Mouse (Mus musculus) gastrocnemius, postnatal 36 days (tissue): ENCODE data around the gene Pum3. TPM values are rescaled to one million over a fixed set of nuclear protein-coding genes. Genes with fewer than 3 reads are reported as not detected.
"Not testable (repeated sequence)": the region's sequence is repeated elsewhere in the genome, so short reads cannot be mapped to it uniquely, and the experiment has no call there.

ENCODE experiments used
- DNase-seq, 2 experiments: peaks; one replicate each; pipeline ENCODE4 v3.0.0; 2022
- intact Hi-C: fragments of 180-260 bp; cut with DNase I; formaldehyde crosslinking; loops from one replicate; pipeline ENCODE4 v1.15.1; 2025
- total RNA-seq, 2 experiments: library from RNA; stranded (reverse); gene quantifications; 2 replicates each; pipeline ENCODE4 v1.2.3; 2021

Pum3 gene
- total RNA-seq, 2 experiments from 2014 or later, result 22.9 to 26.1 TPM

- DNase-seq, result no peak
- intact Hi-C loops, result no loop called here
These were observed 33.7 kb downstream of the Pum3 start for GRCm38 (mm10) chr19:27395936-27396335.

- intact Hi-C loops, result no loop called here
These were observed 34.1 kb downstream of the Pum3 start for GRCm38 (mm10) chr19:27395481-27395880.

GRCm38 (mm10) chr19:27394341-27394990 is 35.2 kb downstream of the Pum3 start:
- intact Hi-C loops, result no loop called here
- DNase-seq, result no peak

More at GRCm38 (mm10) chr19:27395481-27395880, 34.1 kb downstream of the Pum3 start:
- no peak for DNase-seq

GRCm38 (mm10) chr19:27392431-27392830 is 37.2 kb downstream of the Pum3 start:
- DNase-seq, result no peak
- intact Hi-C loops, result no loop called here

GRCm38 (mm10) chr19:27391344-27391743 is 38.3 kb downstream of the Pum3 start:
- intact Hi-C loops, result no loop called here
- no peak for DNase-seq

GRCm38 (mm10) chr19:27389566-27389965 is 40.1 kb downstream of the Pum3 start:
- not testable (repeated sequence) for DNase-seq

GRCm38 (mm10) chr19:27385304-27385703 is 44.3 kb downstream of the Pum3 start:
- no peak for DNase-seq
- intact Hi-C loops, result no loop called here

More at GRCm38 (mm10) chr19:27389566-27389965, 40.1 kb downstream of the Pum3 start:
- intact Hi-C loops, result not testable (repeated sequence)

- intact Hi-C loops, result no loop called here
- no peak for DNase-seq
These were observed 46.4 kb downstream of the Pum3 start for GRCm38 (mm10) chr19:27383266-27383665.

GRCm38 (mm10) chr19:27382131-27382530 is 47.5 kb downstream of the Pum3 start:
- DNase-seq, result no peak
- intact Hi-C loops, result no loop called here

- DNase-seq, result no peak
- intact Hi-C loops, result no loop called here
These were observed 49.8 kb downstream of the Pum3 start for GRCm38 (mm10) chr19:27379712-27380401.

GRCm38 (mm10) chr19:27370784-27371183 is 58.8 kb downstream of the Pum3 start:
- DNase-seq, result no peak
- intact Hi-C loops, result no loop called here

GRCm38 (mm10) chr19:27370174-27370573 is 59.5 kb downstream of the Pum3 start:
- intact Hi-C loops, result no loop called here
- DNase-seq, result no peak

GRCm38 (mm10) chr19:27369461-27370135 is 60.0 kb downstream of the Pum3 start:
- intact Hi-C loops, result no loop called here
- DNase-seq, result no peak

GRCm38 (mm10) chr19:27366113-27366746 is 63.4 kb downstream of the Pum3 start:
- no peak for DNase-seq
- intact Hi-C loops, result no loop called here

GRCm38 (mm10) chr19:27364521-27364931 is 65.1 kb downstream of the Pum3 start:
- intact Hi-C loops, result no loop called here
- DNase-seq, result peak; percentile 43 to 59

- intact Hi-C loops, result no loop called here
These were observed 65.7 kb downstream of the Pum3 start for GRCm38 (mm10) chr19:27363891-27364290.

GRCm38 (mm10) chr19:27360381-27360780 is 69.2 kb downstream of the Pum3 start:
- no peak for DNase-seq
- intact Hi-C loops, result no loop called here

More at GRCm38 (mm10) chr19:27363891-27364290, 65.7 kb downstream of the Pum3 start:
- DNase-seq, result no peak

GRCm38 (mm10) chr19:27351700-27352099 is 77.9 kb downstream of the Pum3 start:
- intact Hi-C loops, result no loop called here
- no peak for DNase-seq

GRCm38 (mm10) chr19:27346501-27346900 is 83.1 kb downstream of the Pum3 start:
- intact Hi-C loops, result no loop called here
- no peak for DNase-seq
